Mouse (Mus musculus): Measurements from ENCODE around the gene Dse. TPM values are rescaled to one million over a fixed set of nuclear protein-coding genes. Genes with fewer than 3 reads are reported as not detected.

The Dse gene
- polyA plus RNA-seq, 1 experiment from 2014 or later: 7.9 TPM

- no peaks in the 10 kb centered on the region for H3K9me3 ChIP-seq (replicated peaks)
Measured at GRCm38 (mm10) chr10:34166971-34167370, 40.5 kb downstream of the Dse start.

GRCm38 (mm10) chr10:34155796-34156554, 51.5 kb downstream of the Dse start:
- no peaks in the 10 kb centered on the region for H3K9me3 ChIP-seq (replicated peaks)
- no peak overlapping the region for H3K4me3 ChIP-seq (replicated peaks)
- H3K9ac ChIP-seq (replicated peaks): no peak overlapping the region
- WGBS: 73% methylated on average over 12 of the region's 12 CpGs
- H3K4me1 ChIP-seq: no peaks in the 10 kb centered on the region
- no peak overlapping the region for H3K27ac ChIP-seq (replicated peaks)
- 0 out of 2 replicates have a peak, but pooled peaks cover 2% of the 10 kb centered on the region for H3K36me3 ChIP-seq
- H3K4me2 ChIP-seq: no peak overlapping the region
- no peaks in the 10 kb centered on the region for H3K27me3 ChIP-seq (replicated peaks)
- ATAC-seq (ENCODE audit: low FRiP score): no peak

More at GRCm38 (mm10) chr10:34166971-34167370, 40.5 kb downstream of the Dse start:
- no peak overlapping the region for H3K4me3 ChIP-seq (replicated peaks)
- H3K36me3 ChIP-seq: no peaks in the 10 kb centered on the region
- H3K9ac ChIP-seq (replicated peaks): no peak overlapping the region
- no peak for ATAC-seq (ENCODE audit: low FRiP score)
- WGBS: 91% methylated on average over 2 of the region's 2 CpGs
- no peak overlapping the region for H3K27ac ChIP-seq (replicated peaks)
- no peak overlapping the region for H3K4me2 ChIP-seq
- H3K4me1 ChIP-seq: no peaks in the 10 kb centered on the region
- no peaks in the 10 kb centered on the region for H3K27me3 ChIP-seq (replicated peaks)

- 94% methylated on average over 3 of the region's 3 CpGs for WGBS
- no peak overlapping the region for H3K27ac ChIP-seq (replicated peaks)
- H3K36me3 ChIP-seq: no peaks in the 10 kb centered on the region
- H3K27me3 ChIP-seq (replicated peaks): no peaks in the 10 kb centered on the region
- H3K9me3 ChIP-seq (replicated peaks): no peaks in the 10 kb centered on the region
- H3K4me3 ChIP-seq (replicated peaks): no peak overlapping the region
- ATAC-seq (ENCODE audit: low FRiP score): no peak
- H3K9ac ChIP-seq (replicated peaks): no peak overlapping the region
- no peak overlapping the region for H3K4me2 ChIP-seq
- H3K4me1 ChIP-seq: no peaks in the 10 kb centered on the region
Measured at GRCm38 (mm10) chr10:34151827-34152226, 55.7 kb downstream of the Dse start.

- Histone ChIP-seq H3K9me3 (replicated peaks) (no peaks in the 10 kb centered on the region), H3K4me2 (no peak overlapping the region), H3K36me3 (no peaks in the 10 kb centered on the region), H3K27me3 (replicated peaks) (no peaks in the 10 kb centered on the region), H3K27ac (replicated peaks) (no peak overlapping the region), H3K4me3 (replicated peaks) (no peak overlapping the region), H3K4me1 (no peaks in the 10 kb centered on the region), H3K9ac (replicated peaks) (no peak overlapping the region)
- ATAC-seq (ENCODE audit: low FRiP score): no peak
- 39% methylated on average over 6 of the region's 6 CpGs for WGBS
Measured at GRCm38 (mm10) chr10:34150454-34150853, 57.1 kb downstream of the Dse start.

GRCm38 (mm10) chr10:34149772-34150171, 57.7 kb downstream of the Dse start:
- no peak overlapping the region for H3K9ac ChIP-seq (replicated peaks)
- H3K4me1 ChIP-seq: no peaks in the 10 kb centered on the region
- ATAC-seq (ENCODE audit: low FRiP score): no peak
- 75% methylated on average over 3 of the region's 3 CpGs for WGBS
- no peak overlapping the region for H3K4me3 ChIP-seq (replicated peaks)
- H3K27ac ChIP-seq (replicated peaks): no peak overlapping the region
- H3K4me2 ChIP-seq: no peak overlapping the region
- H3K36me3 ChIP-seq: no peaks in the 10 kb centered on the region
- no peaks in the 10 kb centered on the region for H3K9me3 ChIP-seq (replicated peaks)
- H3K27me3 ChIP-seq (replicated peaks): no peaks in the 10 kb centered on the region

- no peaks in the 10 kb centered on the region for H3K27me3 ChIP-seq (replicated peaks)
- no peaks in the 10 kb centered on the region for H3K9me3 ChIP-seq (replicated peaks)
- H3K27ac ChIP-seq (replicated peaks): no peak overlapping the region
- 88% methylated on average over 2 of the region's 2 CpGs for WGBS
- H3K36me3 ChIP-seq: no peaks in the 10 kb centered on the region
- H3K4me2 ChIP-seq: no peak overlapping the region
- no peak overlapping the region for H3K4me3 ChIP-seq (replicated peaks)
- H3K4me1 ChIP-seq: no peaks in the 10 kb centered on the region
- ATAC-seq (ENCODE audit: low FRiP score): no peak
- no peak overlapping the region for H3K9ac ChIP-seq (replicated peaks)
Measured at GRCm38 (mm10) chr10:34141693-34142092, 65.8 kb downstream of the Dse start.

GRCm38 (mm10) chr10:34139768-34140167, 67.7 kb downstream of the Dse start:
- Histone ChIP-seq H3K27me3 (replicated peaks) (no peaks in the 10 kb centered on the region), H3K36me3 (no peaks in the 10 kb centered on the region), H3K27ac (replicated peaks) (no peak overlapping the region), H3K4me2 (no peak overlapping the region), H3K4me1 (no peaks in the 10 kb centered on the region), H3K4me3 (replicated peaks) (no peak overlapping the region), H3K9ac (replicated peaks) (no peak overlapping the region), H3K9me3 (replicated peaks) (no peaks in the 10 kb centered on the region)
- 74% methylated on average over 4 of the region's 4 CpGs for WGBS
- ATAC-seq (ENCODE audit: low FRiP score): no peak

- Histone ChIP-seq H3K9me3 (replicated peaks) (no peaks in the 10 kb centered on the region), H3K4me3 (replicated peaks) (no peak overlapping the region), H3K4me1 (no peaks in the 10 kb centered on the region), H3K9ac (replicated peaks) (no peak overlapping the region), H3K27ac (replicated peaks) (no peak overlapping the region), H3K36me3 (no peaks in the 10 kb centered on the region), H3K4me2 (no peak overlapping the region), H3K27me3 (replicated peaks) (no peaks in the 10 kb centered on the region)
- WGBS: 77% methylated on average over 6 of the region's 6 CpGs
- ATAC-seq (ENCODE audit: low FRiP score): no peak
Measured at GRCm38 (mm10) chr10:34138027-34138426, 69.5 kb downstream of the Dse start.

GRCm38 (mm10) chr10:34136432-34136831, 71.1 kb downstream of the Dse start:
- H3K9ac ChIP-seq (replicated peaks): no peak overlapping the region

GRCm38 (mm10) chr10:34131356-34131755, 76.2 kb downstream of the Dse start:
- Histone ChIP-seq H3K4me1 (peaks cover 9% of the 10 kb centered on the region; the same call in 1 of the 2 replicates), H3K4me3 (replicated peaks) (no peak overlapping the region), H3K9me3 (replicated peaks) (no peaks in the 10 kb centered on the region), H3K27ac (replicated peaks) (no peak overlapping the region), H3K27me3 (replicated peaks) (no peaks in the 10 kb centered on the region), H3K4me2 (no peak overlapping the region), H3K9ac (replicated peaks) (no peak overlapping the region), H3K36me3 (no peaks in the 10 kb centered on the region)
- ATAC-seq (ENCODE audit: low FRiP score): no peak
- 86% methylated on average over 2 of the region's 2 CpGs for WGBS

More at GRCm38 (mm10) chr10:34136432-34136831, 71.1 kb downstream of the Dse start:
- WGBS: 33% methylated on average over 6 of the region's 6 CpGs
- no peaks in the 10 kb centered on the region for H3K27me3 ChIP-seq (replicated peaks)
- no peaks in the 10 kb centered on the region for H3K4me1 ChIP-seq
- H3K27ac ChIP-seq (replicated peaks): no peak overlapping the region
- ATAC-seq (ENCODE audit: low FRiP score): no peak
- H3K4me3 ChIP-seq (replicated peaks): no peak overlapping the region
- H3K9me3 ChIP-seq (replicated peaks): no peaks in the 10 kb centered on the region
- no peak overlapping the region for H3K4me2 ChIP-seq
- H3K36me3 ChIP-seq: no peaks in the 10 kb centered on the region

- H3K4me3 ChIP-seq (replicated peaks): no peak overlapping the region
- WGBS: 81% methylated on average over 6 of the region's 6 CpGs
- peaks cover 9% of the 10 kb centered on the region; the same call in 1 of the 2 replicates for H3K4me1 ChIP-seq
- H3K9me3 ChIP-seq (replicated peaks): no peaks in the 10 kb centered on the region
- no peak overlapping the region for H3K4me2 ChIP-seq
- H3K36me3 ChIP-seq: no peaks in the 10 kb centered on the region
- no peak overlapping the region for H3K27ac ChIP-seq (replicated peaks)
- no peak for ATAC-seq (ENCODE audit: low FRiP score)
- H3K27me3 ChIP-seq (replicated peaks): no peaks in the 10 kb centered on the region
- H3K9ac ChIP-seq (replicated peaks): no peak overlapping the region
Measured at GRCm38 (mm10) chr10:34128391-34128790, 79.1 kb downstream of the Dse start.
